Mouse (Mus musculus) Muller cell, postnatal 12 days (primary cell): ENCODE measurements around the gene Braf.

Experiments
- DNase-seq: peaks from one replicate; pipeline ENCODE4 v3.0.0-alpha.2; 2015; ENCODE audit errors: inconsistent ontology term

Gene Braf

DNA sequence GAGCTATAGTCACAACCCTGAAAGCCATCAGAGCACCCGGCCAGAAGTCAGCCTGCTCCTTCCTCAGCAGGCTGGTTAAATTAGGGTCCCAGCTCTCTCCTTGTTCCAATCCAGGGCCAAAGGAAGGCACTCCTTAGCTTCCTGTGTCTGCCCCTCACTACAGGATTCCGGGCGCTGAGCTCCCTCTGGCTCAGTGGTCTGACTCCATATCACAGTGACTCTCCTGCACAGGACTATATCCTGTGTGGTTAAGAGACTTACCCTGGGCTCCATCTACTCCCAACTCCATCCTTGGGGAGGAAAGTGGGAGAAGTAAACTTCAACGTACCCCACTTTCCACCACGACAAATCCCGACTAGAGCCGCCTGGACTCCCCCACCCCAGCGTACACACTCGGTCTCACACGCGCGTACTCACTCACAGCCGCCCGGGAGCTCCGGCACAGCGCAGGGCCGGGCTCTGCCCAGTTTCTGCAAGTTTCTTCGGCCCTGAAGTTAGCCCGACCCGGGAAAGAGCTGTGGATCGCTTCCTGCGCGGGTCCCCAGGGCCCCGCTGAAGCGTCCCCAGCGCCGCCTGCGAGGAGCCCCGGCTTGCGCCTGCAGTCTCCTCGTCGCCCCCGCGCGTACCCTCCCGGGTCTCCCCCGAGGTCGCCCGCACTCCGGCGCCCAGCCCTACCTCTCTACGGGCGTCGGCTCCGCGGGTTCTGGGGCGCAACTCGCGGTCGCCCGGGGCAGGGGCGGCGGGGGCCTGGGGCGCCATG, 168.2 kb downstream of the Braf start:
- DNase-seq = peak; percentile 62

DNA sequence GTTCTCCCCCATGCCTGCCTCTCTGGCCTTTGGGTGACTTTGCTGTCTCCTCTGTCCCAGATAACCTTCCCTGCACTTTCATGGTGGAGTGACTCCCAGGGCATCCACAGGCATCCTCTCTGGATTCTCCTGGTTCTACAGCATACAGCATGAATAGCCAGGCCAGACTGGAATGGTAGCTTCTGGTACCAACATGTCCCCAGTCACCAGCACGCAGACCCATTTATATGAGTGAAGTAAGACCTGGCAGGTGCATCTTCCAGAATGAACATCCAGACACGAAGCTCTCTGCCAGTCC, 169.7 kb downstream of the Braf start:
- peak; percentile 50 for DNase-seq

DNA sequence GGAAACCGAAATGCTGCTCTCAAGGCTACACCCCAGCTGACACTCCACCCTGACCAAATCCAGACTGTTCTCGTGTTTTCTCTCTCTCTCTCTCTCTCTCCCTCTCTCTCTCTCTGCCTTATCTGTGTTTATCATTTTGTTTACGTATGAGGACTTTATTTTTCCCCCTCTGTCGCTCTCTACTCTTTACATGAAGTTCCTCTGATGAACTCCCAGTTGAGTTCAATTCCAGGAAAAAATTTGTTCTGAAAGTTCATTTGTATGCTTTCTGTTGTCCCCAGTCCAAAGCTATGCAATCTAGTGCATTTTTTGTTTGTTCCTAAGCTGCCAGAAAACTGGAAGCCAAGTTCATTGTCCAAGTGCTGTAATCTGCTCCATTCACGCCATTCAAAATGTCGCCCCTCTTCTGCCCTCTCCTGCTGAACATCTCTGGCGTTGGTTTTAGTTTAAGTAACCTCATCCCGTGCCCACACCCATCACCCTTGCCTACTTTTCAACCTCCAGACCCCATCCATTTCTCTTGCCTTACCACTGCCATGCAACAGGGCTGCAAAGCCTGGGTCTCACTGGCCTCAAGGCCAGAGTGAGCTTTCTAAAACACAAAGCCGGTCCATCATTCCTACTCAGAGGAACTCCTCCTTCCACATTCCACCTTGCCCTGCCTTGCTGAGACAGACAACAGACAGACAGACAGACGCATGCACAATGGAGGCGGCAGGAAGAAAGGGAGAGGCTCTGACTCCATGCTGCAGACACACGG, 170.2 kb downstream of the Braf start:
- DNase-seq = peak; percentile 50
